Mouse (Mus musculus) midbrain, embryonic 12.5 days (tissue): ENCODE data around the gene Sephs2. TPM values are rescaled to one million over a fixed set of nuclear protein-coding genes. Genes with fewer than 3 reads are reported as not detected.
"Not testable (repeated sequence)": the region's sequence is repeated elsewhere in the genome, so short reads cannot be mapped to it uniquely, and the experiment has no call there.

Experiments
- ATAC-seq: fragments of 200-750 bp; cut with Nextera tagmentation; 2 replicates; pipeline ENCODE4 v1.8.0; 2017; ENCODE audit warnings: low read depth, moderate TSS enrichment, moderate library complexity; ENCODE audit not compliant: low FRiP score
- H3K27ac ChIP-seq: fragments of 300-500 bp; sonication (generic); replicated peaks from 2 replicates; pipeline ENCODE4 v1.5.1; 2016; ENCODE audit warnings: mild to moderate bottlenecking
- H3K27me3 ChIP-seq: fragments of 300-500 bp; sonication (generic); 2 replicates; pipeline ENCODE4 v1.6.1; 2016; ENCODE audit warnings: mild to moderate bottlenecking
- H3K36me3 ChIP-seq: fragments of 300-500 bp; sonication (generic); 2 replicates; pipeline ENCODE4 v1.6.1; 2016
- H3K4me1 ChIP-seq: fragments of 300-500 bp; sonication (generic); 2 replicates; pipeline ENCODE4 v1.6.1; 2016
- H3K4me2 ChIP-seq: fragments of 300-500 bp; sonication (generic); replicated peaks from 2 replicates; pipeline ENCODE4 v1.6.1; 2016; ENCODE audit warnings: mild to moderate bottlenecking, moderate library complexity
- H3K4me3 ChIP-seq: fragments of 300-500 bp; sonication (generic); 2 replicates; pipeline ENCODE4 v1.5.1; 2016; ENCODE audit warnings: mild to moderate bottlenecking
- H3K9ac ChIP-seq: fragments of 300-500 bp; sonication (generic); replicated peaks from 2 replicates; pipeline ENCODE4 v1.6.1; 2016; ENCODE audit warnings: mild to moderate bottlenecking, moderate library complexity
- H3K9me3 ChIP-seq: fragments of 300-500 bp; sonication (generic); 2 replicates; pipeline ENCODE4 v1.6.1; 2016; ENCODE audit warnings: mild to moderate bottlenecking
- WGBS: fragments of 180-500 bp; shearing (Covaris S2); methylation state at CpG from one replicate; pipeline ENCODE4 v1.1.7; 2016; 5-methylcytosine and 5-hydroxymethylcytosine counted together
- polyA plus RNA-seq: library from polyadenylated mRNA; unstranded; fragments of >200 nt; fragmentation: Nextera tagmentation; extraction: Ambion mirVana; gene quantifications from 2 replicates; pipeline ENCODE4 v1.2.1, GENCODE M21; 2016

Sephs2 gene
- polyA plus RNA-seq, 1 experiment from 2014 or later = 71.4 TPM

GRCm38 (mm10) chr7:127263526-127263925 lies 10.3 kb downstream of the Sephs2 start:
- Histone ChIP-seq H3K36me3 (peaks cover 3% of the 10 kb centered on the region; the same call in 1 of the 2 replicates), H3K4me2 (no peak overlapping the region), H3K9me3 (0 out of 2 replicates have a peak, but pooled peaks cover 3% of the 10 kb centered on the region), H3K27ac (no peak overlapping the region), H3K9ac (no peak overlapping the region), H3K4me1 (peaks cover 20% of the 10 kb centered on the region), H3K27me3 (no peaks in the 10 kb centered on the region), H3K4me3 (no peak overlapping the region)
- WGBS = 90% methylated on average over 3 of the region's 3 CpGs
- ATAC-seq = no peak

- H3K27ac ChIP-seq = no peak overlapping the region
- no peaks in the 10 kb centered on the region for H3K9me3 ChIP-seq
- no peaks in the 10 kb centered on the region for H3K27me3 ChIP-seq
- H3K4me2 ChIP-seq = no peak overlapping the region
- H3K4me3 ChIP-seq = no peak overlapping the region
- no peak for ATAC-seq
- no peak overlapping the region for H3K9ac ChIP-seq
- 82% methylated on average over 10 of the region's 10 CpGs for WGBS
- peaks cover 12% of the 10 kb centered on the region; the same call in 1 of the 2 replicates for H3K36me3 ChIP-seq
- H3K4me1 ChIP-seq = peaks cover 20% of the 10 kb centered on the region
Measured at GRCm38 (mm10) chr7:127262218-127262961, 11.5 kb downstream of the Sephs2 start.

GRCm38 (mm10) chr7:127260309-127261111 lies 13.3 kb downstream of the Sephs2 start, which contains the start of gene Dctpp1:
Dctpp1 (minus strand) TSS chr7:127260709.
- Histone ChIP-seq H3K27me3 (no peaks in the 10 kb centered on the region), H3K4me3 (peak within 1 kb of the TSS; percentile 74), H3K9me3 (no peaks in the 10 kb centered on the region), H3K36me3 (peaks cover 25% of the 10 kb centered on the region), H3K4me2 (peak within 1 kb of the TSS; percentile 90), H3K4me1 (peaks cover 20% of the 10 kb centered on the region), H3K9ac (peak within 1 kb of the TSS; percentile 67), H3K27ac (0 out of 2 replicates have a peak within 1 kb of the TSS, but pooled peaks have one; percentile 35)
- ATAC-seq = peak; percentile 99
- under 1% methylated on average over 50 of the region's 50 CpGs for WGBS

- H3K27me3 ChIP-seq = no peaks in the 10 kb centered on the region
- no peak overlapping the region; the same call in 1 of the 2 replicates for H3K9ac ChIP-seq
- peak overlapping the region; percentile 74 for H3K4me3 ChIP-seq
- H3K27ac ChIP-seq = no peak overlapping the region
- no peak for ATAC-seq
- H3K9me3 ChIP-seq = no peaks in the 10 kb centered on the region
- peaks cover 25% of the 10 kb centered on the region for H3K36me3 ChIP-seq
- H3K4me2 ChIP-seq = peak overlapping the region; percentile 90
- H3K4me1 ChIP-seq = peaks cover 30% of the 10 kb centered on the region
- WGBS = 76% methylated on average over 8 of the region's 8 CpGs
Measured at GRCm38 (mm10) chr7:127259186-127259905, 14.5 kb downstream of the Sephs2 start.

- Histone ChIP-seq H3K4me2 (no peak overlapping the region), H3K36me3 (peaks cover 25% of the 10 kb centered on the region), H3K4me3 (no peak overlapping the region), H3K4me1 (peaks cover 32% of the 10 kb centered on the region), H3K27me3 (no peaks in the 10 kb centered on the region), H3K9me3 (no peaks in the 10 kb centered on the region), H3K9ac (no peak overlapping the region), H3K27ac (no peak overlapping the region)
- 94% methylated on average over 5 of the region's 5 CpGs for WGBS
- no peak for ATAC-seq
Measured at GRCm38 (mm10) chr7:127256518-127256917, 17.3 kb downstream of the Sephs2 start.

- no peaks in the 10 kb centered on the region for H3K27me3 ChIP-seq
- WGBS = 96% methylated on average over 2 of the region's 2 CpGs
- peaks cover 28% of the 10 kb centered on the region for H3K4me1 ChIP-seq
- peaks cover 27% of the 10 kb centered on the region for H3K36me3 ChIP-seq
- no peaks in the 10 kb centered on the region for H3K9me3 ChIP-seq
- no peak overlapping the region for H3K27ac ChIP-seq
- no peak overlapping the region for H3K4me2 ChIP-seq
- ATAC-seq = no peak
- no peak overlapping the region for H3K9ac ChIP-seq
- no peak overlapping the region for H3K4me3 ChIP-seq
Measured at GRCm38 (mm10) chr7:127255965-127256364, 17.9 kb downstream of the Sephs2 start.

GRCm38 (mm10) chr7:127255008-127255407 lies 18.8 kb downstream of the Sephs2 start:
- no peak for ATAC-seq
- H3K4me2 ChIP-seq = peak overlapping the region; percentile 85
- peaks cover 25% of the 10 kb centered on the region for H3K4me1 ChIP-seq
- peak overlapping the region; percentile 56 for H3K4me3 ChIP-seq
- peak overlapping the region; percentile 70 for H3K9ac ChIP-seq
- H3K27me3 ChIP-seq = no peaks in the 10 kb centered on the region
- H3K9me3 ChIP-seq = no peaks in the 10 kb centered on the region
- H3K36me3 ChIP-seq = peaks cover 27% of the 10 kb centered on the region
- H3K27ac ChIP-seq = peak overlapping the region; percentile 89
- WGBS = 33% methylated on average over 4 of the region's 4 CpGs

GRCm38 (mm10) chr7:127253821-127254769 lies 19.8 kb downstream of the Sephs2 start:
- WGBS = under 1% methylated on average over 136 of the region's 136 CpGs
- peak overlapping the region; percentile 56 for H3K4me3 ChIP-seq
- no peaks in the 10 kb centered on the region for H3K27me3 ChIP-seq
- H3K4me1 ChIP-seq = peaks cover 16% of the 10 kb centered on the region
- peak; percentile 92 for ATAC-seq
- H3K9ac ChIP-seq = peak overlapping the region; percentile 70
- peak overlapping the region; percentile 85 for H3K4me2 ChIP-seq
- no peaks in the 10 kb centered on the region for H3K9me3 ChIP-seq
- peak overlapping the region; percentile 89 for H3K27ac ChIP-seq
- peaks cover 35% of the 10 kb centered on the region for H3K36me3 ChIP-seq

GRCm38 (mm10) chr7:127253341-127253740 lies 20.5 kb downstream of the Sephs2 start:
- ATAC-seq = no peak
- Histone ChIP-seq H3K27me3 (no peaks in the 10 kb centered on the region), H3K9ac (peak overlapping the region; percentile 70), H3K36me3 (peaks cover 32% of the 10 kb centered on the region), H3K4me1 (peaks cover 13% of the 10 kb centered on the region), H3K4me3 (peak overlapping the region; percentile 56), H3K27ac (peak overlapping the region; percentile 89), H3K9me3 (no peaks in the 10 kb centered on the region), H3K4me2 (peak overlapping the region; percentile 85)
- WGBS = 81% methylated on average over 6 of the region's 6 CpGs

- Histone ChIP-seq H3K27ac (no peak overlapping the region), H3K4me1 (peaks cover 13% of the 10 kb centered on the region), H3K27me3 (no peaks in the 10 kb centered on the region), H3K9me3 (no peaks in the 10 kb centered on the region), H3K36me3 (peaks cover 24% of the 10 kb centered on the region), H3K4me3 (no peak overlapping the region), H3K4me2 (no peak overlapping the region), H3K9ac (no peak overlapping the region)
- no peak for ATAC-seq
- WGBS = 92% methylated on average over 2 of the region's 2 CpGs
Measured at GRCm38 (mm10) chr7:127252414-127252813, 21.4 kb downstream of the Sephs2 start.

- not testable (repeated sequence) for ATAC-seq, H3K9ac ChIP-seq, H3K27me3 ChIP-seq, H3K27ac ChIP-seq, H3K4me2 ChIP-seq, H3K4me3 ChIP-seq, H3K9me3 ChIP-seq
- peaks cover 26% of the 10 kb centered on the region for H3K4me1 ChIP-seq
- 92% methylated on average over 8 of the region's 8 CpGs for WGBS
- peaks cover 18% of the 10 kb centered on the region for H3K36me3 ChIP-seq
Measured at GRCm38 (mm10) chr7:127250511-127250910, 23.3 kb downstream of the Sephs2 start.
